Mouse (Mus musculus) heart, postnatal 0 days (tissue): Measurements from ENCODE around the gene 9330182O14Rik. TPM values are rescaled to one million over a fixed set of nuclear protein-coding genes. Genes with fewer than 3 reads are reported as not detected.

Source experiments
- ATAC-seq: fragments of 200-750 bp; cut with Nextera tagmentation; 2 replicates; pipeline ENCODE4 v1.8.0; 2017; ENCODE audit warnings: low read depth, moderate number of reproducible peaks, moderate library complexity; ENCODE audit not compliant: insufficient read depth
- DNase-seq: peaks from one replicate; pipeline ENCODE4 v3.0.0-alpha.2; 2016; ENCODE audit warnings: low spot score
- H3K27ac ChIP-seq: fragments of 300-500 bp; sonication (generic); 2 replicates; pipeline ENCODE4 v1.5.1; 2014; ENCODE audit warnings: low read depth, mild to moderate bottlenecking
- H3K27me3 ChIP-seq: fragments of 300-500 bp; sonication (generic); 2 replicates; pipeline ENCODE4 v1.6.1; 2014; ENCODE audit warnings: low read length, mixed read lengths; ENCODE audit not compliant: control insufficient read depth, insufficient read depth
- H3K36me3 ChIP-seq: fragments of 300-500 bp; sonication (generic); replicated peaks from 2 replicates; pipeline ENCODE4 v1.6.1; 2014; ENCODE audit warnings: low read length, mixed read lengths; ENCODE audit not compliant: control insufficient read depth, insufficient read depth
- H3K4me1 ChIP-seq: fragments of 300-500 bp; sonication (generic); 2 replicates; pipeline ENCODE4 v1.6.1; 2014; ENCODE audit warnings: antibody characterized with exemption; ENCODE audit not compliant: control insufficient read depth, insufficient read depth
- H3K4me2 ChIP-seq: fragments of 300-500 bp; sonication (generic); 2 replicates; pipeline ENCODE4 v1.6.1; 2014; ENCODE audit warnings: low read depth, mild to moderate bottlenecking, low read length, moderate library complexity
- H3K4me3 ChIP-seq: fragments of 300-500 bp; sonication (generic); 2 replicates; pipeline ENCODE4 v1.5.1; 2014; ENCODE audit warnings: low read depth, low read length
- H3K9ac ChIP-seq: fragments of 300-500 bp; sonication (generic); replicated peaks from 2 replicates; pipeline ENCODE4 v1.6.1; 2014; ENCODE audit warnings: low read depth, low read length, mixed read lengths
- H3K9me3 ChIP-seq: fragments of 300-500 bp; sonication (generic); replicated peaks from 2 replicates; pipeline ENCODE4 v1.6.1; 2016; ENCODE audit warnings: low read length; ENCODE audit not compliant: control insufficient read depth
- CTCF ChIP-seq: IDR thresholded peaks from 2 replicates; pipeline ENCODE4 v1.5.1; 2016; ENCODE audit warnings: antibody characterized with exemption, control low read depth, low read depth
- EP300 ChIP-seq: IDR thresholded peaks from 2 replicates; pipeline ENCODE4 v1.6.1; 2016; ENCODE audit warnings: antibody characterized with exemption, low read depth
- WGBS: fragments of 180-500 bp; shearing (Covaris S2); extraction: QIAGEN DNeasy Blood & Tissue Kit; methylation state at CpG from one replicate; pipeline ENCODE4 v1.1.7; 2014; 5-methylcytosine and 5-hydroxymethylcytosine counted together
- polyA plus RNA-seq: library from polyadenylated mRNA; unstranded; fragments of >200 nt; fragmentation: Nextera tagmentation; extraction: Ambion mirVana; gene quantifications from 2 replicates; pipeline ENCODE4 v1.2.1, GENCODE M21; 2015
- total RNA-seq: library from RNA; depleted of rRNA; stranded (reverse); fragments of >200 nt; gene quantifications from 2 replicates; pipeline ENCODE4 v1.2.3, GENCODE M21; 2014; ENCODE audit warnings: low replicate concordance

The 9330182O14Rik gene
- total and polyA plus RNA-seq, 2 experiments from 2014 or later, result not detected

GRCm38 (mm10) chr15:40144221-40144620, 10.1 kb downstream of the 9330182O14Rik start:
- no peaks in the 10 kb centered on the region for H3K4me1 ChIP-seq
- no peak overlapping the region for H3K27ac ChIP-seq
- no peak overlapping the region for H3K4me3 ChIP-seq
- H3K4me2 ChIP-seq, result no peak overlapping the region
- H3K36me3 ChIP-seq, result no peaks in the 10 kb centered on the region
- 49% methylated on average over 7 of the region's 7 CpGs for WGBS
- H3K27me3 ChIP-seq, result no peaks in the 10 kb centered on the region
- no peak overlapping the region for H3K9ac ChIP-seq
- ATAC-seq, result no peak
- DNase-seq, result no peak
- H3K9me3 ChIP-seq, result no peaks in the 10 kb centered on the region
- no peak for TF ChIP-seq EP300
- TF ChIP-seq CTCF, result peak; percentile 75

GRCm38 (mm10) chr15:40157683-40158082, 23.5 kb downstream of the 9330182O14Rik start:
- H3K4me2 ChIP-seq, result no peak overlapping the region
- H3K36me3 ChIP-seq, result no peaks in the 10 kb centered on the region
- TF ChIP-seq CTCF, result no peak
- TF ChIP-seq EP300, result no peak
- DNase-seq (no peak), ATAC-seq (no peak)
- H3K4me1 ChIP-seq, result no peaks in the 10 kb centered on the region
- no peaks in the 10 kb centered on the region for H3K9me3 ChIP-seq
- H3K27me3 ChIP-seq, result no peaks in the 10 kb centered on the region
- no peak overlapping the region for H3K9ac ChIP-seq
- no peak overlapping the region for H3K4me3 ChIP-seq
- H3K27ac ChIP-seq, result no peak overlapping the region
- 77% methylated on average over 6 of the region's 6 CpGs for WGBS

GRCm38 (mm10) chr15:40166560-40167275, 32.6 kb downstream of the 9330182O14Rik start:
- Histone ChIP-seq H3K4me1 (no peaks in the 10 kb centered on the region), H3K27me3 (no peaks in the 10 kb centered on the region), H3K4me3 (peak overlapping the region; percentile 23), H3K4me2 (peak overlapping the region; percentile 53), H3K9me3 (no peaks in the 10 kb centered on the region), H3K36me3 (no peaks in the 10 kb centered on the region), H3K9ac (no peak overlapping the region), H3K27ac (no peak overlapping the region)
- ATAC-seq, result no peak
- peak; percentile 53 for DNase-seq
- 35% methylated on average over 9 of the region's 9 CpGs for WGBS
- TF ChIP-seq EP300 (no peak), CTCF (peak; percentile 78)

GRCm38 (mm10) chr15:40167276-40168139, 33.3 kb downstream of the 9330182O14Rik start:
- H3K27ac ChIP-seq, result no peak overlapping the region
- TF ChIP-seq EP300 (no peak), CTCF (no peak)
- peak; percentile 30; the same call in 1 of the 2 replicates for ATAC-seq
- peak overlapping the region; percentile 53 for H3K4me2 ChIP-seq
- no peaks in the 10 kb centered on the region for H3K9me3 ChIP-seq
- DNase-seq, result peak; percentile 11
- H3K36me3 ChIP-seq, result no peaks in the 10 kb centered on the region
- H3K9ac ChIP-seq, result no peak overlapping the region
- no peaks in the 10 kb centered on the region for H3K27me3 ChIP-seq
- H3K4me3 ChIP-seq, result peak overlapping the region; percentile 23
- H3K4me1 ChIP-seq, result no peaks in the 10 kb centered on the region
- 51% methylated on average over 26 of the region's 26 CpGs for WGBS

- H3K4me3 ChIP-seq, result peak overlapping the region; percentile 23
- no peaks in the 10 kb centered on the region for H3K4me1 ChIP-seq
- WGBS, result 22% methylated on average over 10 of the region's 10 CpGs
- no peaks in the 10 kb centered on the region for H3K27me3 ChIP-seq
- H3K4me2 ChIP-seq, result peak overlapping the region; percentile 53
- H3K9me3 ChIP-seq, result no peaks in the 10 kb centered on the region
- ATAC-seq (no peak), DNase-seq (no peak)
- TF ChIP-seq EP300 (no peak), CTCF (no peak)
- no peak overlapping the region for H3K27ac ChIP-seq
- H3K36me3 ChIP-seq, result no peaks in the 10 kb centered on the region
- no peak overlapping the region for H3K9ac ChIP-seq
Observed at GRCm38 (mm10) chr15:40168140-40168688, 34.0 kb downstream of the 9330182O14Rik start.
